Mouse (Mus musculus): ENCODE measurements at regions not wholly inside any gene's neighbourhood (a gene's known extent, or its start where the extent isn't known, plus 50 kb on each side); places are given as distances from the start of the nearest gene placed in this dataset.

DNA sequence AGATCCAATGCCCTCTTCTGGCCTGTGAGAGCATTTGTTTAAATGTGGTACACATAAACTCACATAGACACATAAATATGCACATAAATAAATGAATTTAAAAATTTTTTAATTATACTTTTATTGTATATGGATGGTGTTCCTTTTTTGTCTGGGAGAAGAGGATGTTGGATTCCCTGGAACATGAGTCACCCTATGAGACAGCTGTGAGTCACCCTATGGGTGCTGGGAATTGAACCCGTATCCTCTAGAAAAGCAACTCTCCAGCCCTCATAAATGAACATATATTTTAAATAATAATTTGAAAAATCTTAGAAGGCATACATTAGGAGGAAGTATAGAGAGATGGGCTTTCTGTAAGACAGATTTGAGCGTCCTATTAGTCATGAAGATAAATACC lies 76.1 kb upstream of the Dynlt3 start:
- DNase-seq (ENCODE audit: low spot score), result no peak

DNA sequence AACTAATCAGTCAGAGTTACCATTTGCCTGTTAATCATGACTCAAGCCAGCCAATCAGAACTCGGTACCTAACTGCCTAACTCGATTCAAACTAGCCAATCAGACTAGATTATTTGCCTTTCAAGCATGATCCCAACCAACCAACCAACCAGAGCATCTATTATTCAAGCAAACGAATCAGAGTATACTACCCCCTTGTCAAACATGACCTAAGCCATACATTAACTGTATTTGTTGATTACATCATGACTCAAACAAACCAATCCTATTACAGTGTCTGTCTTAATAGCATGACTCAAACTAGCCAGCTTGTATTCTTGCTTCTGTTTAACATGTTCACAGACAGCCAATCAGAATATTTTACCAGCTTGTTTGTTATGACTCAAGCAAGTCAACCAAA lies 79.7 kb upstream of the Dynlt3 start:
- DNase-seq (ENCODE audit: low spot score), result no peak

DNA sequence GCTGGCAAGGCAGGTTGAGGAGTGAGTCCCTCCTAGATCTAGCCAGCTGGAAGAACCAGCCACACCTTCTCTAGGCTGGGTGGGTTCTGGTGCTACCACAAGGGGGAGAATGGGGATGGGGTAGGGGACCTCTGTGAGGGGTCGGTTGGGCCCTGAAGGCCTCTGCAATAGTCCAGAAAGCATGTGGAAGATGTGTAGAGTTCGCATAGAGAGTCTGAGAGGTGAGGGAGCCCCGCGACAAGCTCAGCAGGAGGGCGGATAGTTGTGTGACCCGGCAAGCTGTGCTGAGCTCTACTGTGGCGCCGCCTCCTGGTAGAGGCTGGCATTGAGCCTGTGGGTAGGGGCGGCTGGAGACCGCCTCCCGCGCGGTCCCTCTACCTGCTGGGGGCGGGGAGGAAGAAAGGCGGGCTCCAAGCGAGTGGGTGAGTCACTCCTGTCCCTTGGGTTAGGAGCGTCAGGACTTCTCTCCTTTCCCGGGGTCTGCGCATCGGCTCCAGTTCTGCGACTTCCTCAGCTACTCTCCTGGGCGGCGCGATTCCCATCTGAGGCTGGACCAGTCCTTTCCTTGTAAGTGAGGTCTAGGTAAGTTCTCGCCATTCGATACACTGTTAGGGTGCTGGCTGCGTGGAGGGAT lies 84.6 kb upstream of the Dynlt3 start:
- peak; percentile 9 for DNase-seq (ENCODE audit: low spot score)

DNA sequence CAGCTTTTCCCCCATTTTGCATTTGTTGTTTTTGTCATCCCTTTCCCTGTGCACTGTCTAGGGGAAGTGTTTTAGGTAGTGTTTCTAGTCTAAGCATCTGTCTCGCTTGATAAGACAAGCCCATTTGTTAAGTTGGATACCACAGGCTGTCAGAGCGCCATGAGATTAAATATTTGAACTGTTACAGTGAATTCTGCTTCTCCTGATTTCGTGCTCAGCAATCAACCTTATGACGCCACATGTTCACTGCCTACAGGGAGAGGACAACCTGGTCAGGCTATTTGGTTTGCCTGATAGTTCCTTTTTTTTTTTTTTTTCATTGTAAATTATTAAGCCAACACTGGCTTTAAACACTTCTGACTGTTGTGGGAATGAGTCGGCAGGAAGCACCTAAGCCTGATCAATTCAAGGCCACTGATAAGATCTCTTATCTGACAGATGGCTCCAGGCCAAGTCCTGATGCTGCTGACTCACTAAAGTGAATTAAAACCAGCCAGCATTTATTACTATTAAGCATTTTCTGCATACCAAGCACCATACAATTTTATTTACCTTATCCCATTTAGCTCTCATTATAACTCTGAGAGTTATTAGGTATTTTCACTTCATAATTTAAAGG lies 90.3 kb upstream of the Dynlt3 start:
- DNase-seq (ENCODE audit: low spot score), result no peak

DNA sequence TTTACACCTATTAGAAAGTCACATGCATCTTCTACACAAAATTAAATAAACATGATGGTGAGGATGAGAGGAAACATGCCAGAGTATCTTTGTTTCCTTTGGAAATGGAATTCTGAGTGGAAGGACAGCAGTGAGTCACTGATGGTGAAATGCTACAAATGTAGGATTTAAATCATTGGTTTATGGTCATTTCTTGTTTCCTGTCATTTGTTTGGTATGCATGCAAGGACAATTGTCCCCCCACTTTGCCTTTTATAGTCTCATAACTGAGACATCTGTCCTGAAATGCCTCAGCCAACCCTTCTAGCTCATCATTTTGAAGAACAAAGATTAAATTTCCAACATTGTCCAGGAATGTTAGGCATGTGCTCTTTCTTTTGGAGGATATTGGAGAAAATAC lies 77.2 kb upstream of the Hypm start:
- no peak for DNase-seq (ENCODE audit: low spot score)

DNA sequence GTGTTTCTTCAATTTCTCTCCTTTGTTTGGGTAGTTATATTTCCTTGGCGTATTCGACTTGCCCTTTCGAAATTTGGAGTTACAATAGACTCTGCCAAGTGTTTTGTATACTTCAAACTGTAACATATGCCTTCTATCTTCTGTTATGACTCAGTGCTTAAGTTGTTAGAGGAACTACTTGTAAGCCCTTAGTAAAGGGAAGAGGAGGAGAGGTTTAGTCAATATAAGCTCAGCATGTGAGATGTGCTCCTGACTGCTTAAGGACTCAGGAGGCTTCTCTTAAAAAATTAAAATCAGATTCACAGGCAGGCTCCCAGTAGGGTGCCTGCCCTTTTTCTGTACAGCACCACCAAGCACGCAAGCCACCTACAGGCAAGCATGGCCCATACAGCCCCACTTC lies 69.2 kb upstream of the Hypm start:
- no peak for DNase-seq (ENCODE audit: low spot score)

DNA sequence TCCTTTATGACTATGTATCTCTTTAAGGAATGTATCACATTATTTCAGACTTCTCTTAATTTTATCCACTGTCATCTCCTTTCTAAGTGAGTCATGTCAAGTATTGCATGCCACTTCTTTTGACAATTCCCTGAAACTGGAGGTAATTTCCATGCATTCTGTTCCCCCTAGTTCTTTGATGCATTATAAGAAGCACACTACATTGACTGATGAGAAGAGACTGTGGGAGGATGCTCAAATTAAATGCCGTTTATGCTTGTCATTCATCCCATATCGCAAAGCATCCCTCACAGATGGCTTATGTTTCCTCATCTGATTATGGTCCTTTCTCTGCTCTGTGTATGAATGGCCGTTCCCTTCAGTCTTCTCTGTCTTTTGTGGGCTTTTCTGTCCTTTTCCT lies 57.2 kb upstream of the Hypm start:
- no peak for DNase-seq (ENCODE audit: low spot score)

Measured in urinary bladder, postnatal 10 days (tissue).